Mouse (Mus musculus) spleen, adult 2 months (tissue): ENCODE data around the gene Ikzf4.

Experiments used
- CTCF ChIP-seq: fragments of 200-500 bp; IDR thresholded peaks from 2 replicates; pipeline ENCODE4 v1.5.1; 2011; ENCODE audit warnings: mild to moderate bottlenecking, inconsistent platforms; ENCODE audit not compliant: insufficient read depth, insufficient read length, insufficient replicate concordance; ENCODE audit errors: extremely low read depth
- POLR2A ChIP-seq: fragments of 200-500 bp; IDR thresholded peaks from 2 replicates; pipeline ENCODE4 v1.6.1; 2011; ENCODE audit warnings: low read depth, low read length, inconsistent platforms

GRCm38 (mm10) chr10:128640891-128641290 is 4.9 kb downstream of the Ikzf4 start:
- TF ChIP-seq POLR2A (no peak), CTCF (no peak)
